ENCODE assay signal across 9 mouse cellular contexts in the genomic region with DNA sequence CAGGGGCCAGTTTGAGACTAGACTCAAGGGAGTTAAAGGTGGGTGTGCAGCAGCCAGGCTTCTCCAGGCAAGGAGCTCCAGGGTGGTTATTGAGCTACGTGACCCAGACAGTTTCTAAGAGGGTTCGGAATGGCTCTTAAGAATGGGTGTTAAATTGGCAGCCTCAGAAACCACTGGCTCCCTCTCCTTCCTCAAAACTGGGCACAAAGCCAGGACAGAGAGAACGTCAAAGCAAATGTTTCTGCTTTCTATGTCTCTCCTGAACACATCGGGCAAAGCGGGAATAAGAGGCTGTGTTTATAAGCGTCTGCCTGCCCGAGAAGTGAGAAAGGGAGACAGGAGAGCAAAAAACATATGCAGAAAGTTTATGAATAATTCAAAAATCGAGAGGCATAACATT. TPM values are rescaled to one million over a fixed set of nuclear protein-coding genes. Genes with fewer than 3 reads are reported as not detected.
A peak's percentile ranks its signal among the peaks of the same experiment; 100 is the strongest.
DNase-seq lines count a peak whose midpoint lies in the region; ATAC-seq lines count a peak whose summit lies in the region.
"Had no signal": no experiment of that assay in that cellular context is flagged by ENCODE, and none has a peak within 500 bp of the region (broad histone marks: within the 10 kb centered on the region; RNA-seq: fewer than 3 reads in every experiment).

No protein-coding gene starts in this region.

- H3K4me2 ChIP-seq in embryonic facial prominence, embryonic 12.5 days (replicated peaks), result peak overlapping the region; percentile 29
- peak overlapping the region; percentile 55 for H3K4me2 ChIP-seq in limb, embryonic 12.5 days
- peak overlapping the region; percentile 27; the same call in 1 of the 2 replicates for H3K4me2 ChIP-seq in intestine, embryonic 16.5 days (ENCODE audit: low read depth, low read length)
- no peak overlapping the region for H3K4me2 ChIP-seq in midbrain, embryonic 11.5 days
- H3K4me2 ChIP-seq: forebrain, embryonic 15.5 days had no signal

- peak overlapping the region; percentile 57; the same call in 1 of the 2 replicates for H3K27ac ChIP-seq in embryonic facial prominence, embryonic 12.5 days
- H3K27ac ChIP-seq in embryonic facial prominence, embryonic 10.5 days (replicated peaks), result no peak overlapping the region
- peak overlapping the region; percentile 8 for H3K27ac ChIP-seq in limb, embryonic 12.5 days
- no peak overlapping the region for H3K27ac ChIP-seq in limb, embryonic 10.5 days
- H3K27ac ChIP-seq in intestine, embryonic 16.5 days (ENCODE audit: low read length), result no peak overlapping the region
- H3K27ac ChIP-seq in midbrain, embryonic 11.5 days (ENCODE audit: low read depth, low read length), result no peak overlapping the region
- H3K27ac ChIP-seq: forebrain, embryonic 15.5 days had no signal

- no peaks in the 10 kb centered on the region for H3K27me3 ChIP-seq in embryonic facial prominence, embryonic 12.5 days
- H3K27me3 ChIP-seq in embryonic facial prominence, embryonic 10.5 days (replicated peaks; ENCODE audit: low read depth, poor library complexity, severe bottlenecking), result no peaks in the 10 kb centered on the region
- no peaks in the 10 kb centered on the region for H3K27me3 ChIP-seq in limb, embryonic 12.5 days
- no peaks in the 10 kb centered on the region for H3K27me3 ChIP-seq in limb, embryonic 10.5 days (ENCODE audit: low read depth, poor library complexity, severe bottlenecking)
- H3K27me3 ChIP-seq in intestine, embryonic 16.5 days (replicated peaks; ENCODE audit: control insufficient read depth, insufficient read depth, low read length), result no peaks in the 10 kb centered on the region
- H3K27me3 ChIP-seq in midbrain, embryonic 11.5 days (ENCODE audit: control insufficient read depth, insufficient read depth, low read length), result no peaks in the 10 kb centered on the region
- H3K27me3 ChIP-seq: forebrain, embryonic 15.5 days had no signal

- no peak overlapping the region for H3K4me3 ChIP-seq in embryonic facial prominence, embryonic 12.5 days
- no peak overlapping the region for H3K4me3 ChIP-seq in embryonic facial prominence, embryonic 10.5 days
- H3K4me3 ChIP-seq in limb, embryonic 12.5 days (replicated peaks), result no peak overlapping the region; the same call in 1 of the 2 replicates
- H3K4me3 ChIP-seq in limb, embryonic 10.5 days, result no peak overlapping the region
- no peak overlapping the region for H3K4me3 ChIP-seq in intestine, embryonic 16.5 days (ENCODE audit: low read length)
- no peak overlapping the region for H3K4me3 ChIP-seq in midbrain, embryonic 11.5 days (ENCODE audit: low read depth, low read length)
- H3K4me3 ChIP-seq: forebrain, embryonic 15.5 days had no signal

- DNase-seq in embryonic facial prominence, embryonic 10.5 days (ENCODE audit: low spot score), result no peak
- DNase-seq in limb, embryonic 10.5 days (ENCODE audit: low spot score), result no peak
- DNase-seq in right cerebral cortex, postnatal 4 days, result peak; percentile 20
- no peak for DNase-seq in urinary bladder, adult 18-20 months (ENCODE audit: low spot score in 2 of 2)
- no peak for DNase-seq in midbrain, embryonic 11.5 days (ENCODE audit: low spot score, missing footprints)

- no peak for ATAC-seq in embryonic facial prominence, embryonic 12.5 days (ENCODE audit: insufficient number of reproducible peaks, insufficient read depth, low FRiP score, low TSS enrichment)
- no peak for ATAC-seq in limb, embryonic 12.5 days (ENCODE audit: insufficient number of reproducible peaks, insufficient read depth, low FRiP score, low TSS enrichment, low read depth)
- no peak for ATAC-seq in intestine, embryonic 16.5 days
- ATAC-seq in midbrain, embryonic 11.5 days (ENCODE audit: low FRiP score), result no peak
- ATAC-seq: forebrain, embryonic 15.5 days had no signal

- H3K9me3 ChIP-seq in embryonic facial prominence, embryonic 12.5 days, result no peaks in the 10 kb centered on the region
- H3K9me3 ChIP-seq in embryonic facial prominence, embryonic 10.5 days, result no peaks in the 10 kb centered on the region
- no peaks in the 10 kb centered on the region for H3K9me3 ChIP-seq in limb, embryonic 12.5 days
- no peaks in the 10 kb centered on the region for H3K9me3 ChIP-seq in limb, embryonic 10.5 days (replicated peaks)
- H3K9me3 ChIP-seq in intestine, embryonic 16.5 days (ENCODE audit: control insufficient read depth, low read length), result no peaks in the 10 kb centered on the region
- H3K9me3 ChIP-seq in midbrain, embryonic 11.5 days (ENCODE audit: control insufficient read depth, low read length), result no peaks in the 10 kb centered on the region
- H3K9me3 ChIP-seq: forebrain, embryonic 15.5 days had no signal

- H3K36me3 ChIP-seq in embryonic facial prominence, embryonic 12.5 days, result no peaks in the 10 kb centered on the region
- H3K36me3 ChIP-seq in embryonic facial prominence, embryonic 10.5 days (replicated peaks), result no peaks in the 10 kb centered on the region
- H3K36me3 ChIP-seq in limb, embryonic 12.5 days, result no peaks in the 10 kb centered on the region
- no peaks in the 10 kb centered on the region for H3K36me3 ChIP-seq in limb, embryonic 10.5 days
- H3K36me3 ChIP-seq in intestine, embryonic 16.5 days (ENCODE audit: control insufficient read depth, insufficient read depth, low read length), result no peaks in the 10 kb centered on the region
- no peaks in the 10 kb centered on the region for H3K36me3 ChIP-seq in midbrain, embryonic 11.5 days (ENCODE audit: control insufficient read depth, insufficient read depth, low read length)
- H3K36me3 ChIP-seq: forebrain, embryonic 15.5 days had no signal

- H3K9ac ChIP-seq in embryonic facial prominence, embryonic 12.5 days, result no peak overlapping the region
- no peak overlapping the region for H3K9ac ChIP-seq in limb, embryonic 12.5 days (replicated peaks)
- H3K9ac ChIP-seq in intestine, embryonic 16.5 days (ENCODE audit: low read depth, low read length), result no peak overlapping the region
- H3K9ac ChIP-seq in midbrain, embryonic 11.5 days (ENCODE audit: low read length), result no peak overlapping the region
- H3K9ac ChIP-seq: forebrain, embryonic 15.5 days had no signal

- 35% methylated on average over 8 of the region's 8 CpGs for WGBS in embryonic facial prominence, embryonic 12.5 days
- 82% methylated on average over 8 of the region's 8 CpGs for WGBS in embryonic facial prominence, embryonic 10.5 days
- 46% methylated on average over 8 of the region's 8 CpGs for WGBS in limb, embryonic 12.5 days
- WGBS in limb, embryonic 10.5 days, result 86% methylated on average over 8 of the region's 8 CpGs
- 41% methylated on average over 8 of the region's 8 CpGs for WGBS in intestine, embryonic 16.5 days
- WGBS in midbrain, embryonic 11.5 days, result 78% methylated on average over 8 of the region's 8 CpGs

- H3K4me1 ChIP-seq in embryonic facial prominence, embryonic 12.5 days, result peaks cover 17% of the 10 kb centered on the region
- H3K4me1 ChIP-seq in embryonic facial prominence, embryonic 10.5 days, result peaks cover 7% of the 10 kb centered on the region
- H3K4me1 ChIP-seq in limb, embryonic 12.5 days (replicated peaks), result peaks cover 24% of the 10 kb centered on the region
- peaks cover 8% of the 10 kb centered on the region for H3K4me1 ChIP-seq in limb, embryonic 10.5 days
- peaks cover 4% of the 10 kb centered on the region; the same call in 1 of the 2 replicates for H3K4me1 ChIP-seq in intestine, embryonic 16.5 days (ENCODE audit: control insufficient read depth, insufficient read depth, low read length)
- H3K4me1 ChIP-seq in midbrain, embryonic 11.5 days (ENCODE audit: control insufficient read depth, insufficient read depth, low read length), result no peaks in the 10 kb centered on the region

RNA-seq across cellular contexts. Expression of a gene that starts 1.0 kb away (rescaled TPM):
- 41.2 and 42.9 TPM in 2 replicates for polyA plus RNA-seq in embryonic facial prominence, embryonic 12.5 days (2016; fragmentation: Nextera tagmentation; extraction: Ambion mirVana)
- 3.5 and 4.2 TPM in 2 replicates for polyA plus RNA-seq in embryonic facial prominence, embryonic 10.5 days (2016; fragmentation: Nextera tagmentation; extraction: Ambion mirVana)
- 28.7 and 40.3 TPM in 2 replicates for polyA plus RNA-seq in limb, embryonic 12.5 days (2016; fragmentation: Nextera tagmentation; extraction: Ambion mirVana)
- 1.2 and 3.2 TPM in 2 replicates for polyA plus RNA-seq in limb, embryonic 10.5 days (2016; fragmentation: Nextera tagmentation; extraction: Ambion mirVana)
- polyA plus RNA-seq in intestine, embryonic 16.5 days (2015; fragmentation: Nextera tagmentation; extraction: Ambion mirVana), result 93.4 and 97.1 TPM in 2 replicates
- polyA plus RNA-seq in midbrain, embryonic 11.5 days (2014; fragmentation: Nextera tagmentation; extraction: Ambion mirVana), result 1.6 and 2.4 TPM in 2 replicates

RNA-seq across cellular contexts. Expression of a gene that starts 17.1 kb away (rescaled TPM):
- 1.1 and 1.6 TPM in 2 replicates for polyA plus RNA-seq in embryonic facial prominence, embryonic 12.5 days (2016; fragmentation: Nextera tagmentation; extraction: Ambion mirVana)
- 2.2 and 2.6 TPM in 2 replicates for polyA plus RNA-seq in embryonic facial prominence, embryonic 10.5 days (2016; fragmentation: Nextera tagmentation; extraction: Ambion mirVana)
- 1.8 and 2.5 TPM in 2 replicates for polyA plus RNA-seq in limb, embryonic 12.5 days (2016; fragmentation: Nextera tagmentation; extraction: Ambion mirVana)
- 1.8 and 2.4 TPM in 2 replicates for polyA plus RNA-seq in limb, embryonic 10.5 days (2016; fragmentation: Nextera tagmentation; extraction: Ambion mirVana)
- 2.8 and 3.1 TPM in 2 replicates for polyA plus RNA-seq in intestine, embryonic 16.5 days (2015; fragmentation: Nextera tagmentation; extraction: Ambion mirVana)
- polyA plus RNA-seq in midbrain, embryonic 11.5 days (2014; fragmentation: Nextera tagmentation; extraction: Ambion mirVana), result 0.90 and 0.94 TPM in 2 replicates

RNA-seq across cellular contexts. Expression of a gene that starts 39.3 kb away (rescaled TPM):
- 0.40 and 0.43 TPM in 2 replicates for polyA plus RNA-seq in embryonic facial prominence, embryonic 12.5 days (2016; fragmentation: Nextera tagmentation; extraction: Ambion mirVana)
- not detected in 2 replicates for polyA plus RNA-seq in embryonic facial prominence, embryonic 10.5 days (2016; fragmentation: Nextera tagmentation; extraction: Ambion mirVana)
- not detected in 2 replicates for polyA plus RNA-seq in limb, embryonic 12.5 days (2016; fragmentation: Nextera tagmentation; extraction: Ambion mirVana)
- not detected in 2 replicates for polyA plus RNA-seq in limb, embryonic 10.5 days (2016; fragmentation: Nextera tagmentation; extraction: Ambion mirVana)
- polyA plus RNA-seq in intestine, embryonic 16.5 days (2015; fragmentation: Nextera tagmentation; extraction: Ambion mirVana), result 2.4 and 2.6 TPM in 2 replicates
- polyA plus RNA-seq in midbrain, embryonic 11.5 days (2014; fragmentation: Nextera tagmentation; extraction: Ambion mirVana), result 0.12 and 0.21 TPM in 2 replicates
- polyA plus RNA-seq: forebrain, embryonic 15.5 days had no signal

RNA-seq across cellular contexts. Expression of a gene that starts 46.6 kb away (rescaled TPM):
- polyA plus RNA-seq in embryonic facial prominence, embryonic 12.5 days (2016; fragmentation: Nextera tagmentation; extraction: Ambion mirVana), result 122 and 130 TPM in 2 replicates
- 163 and 165 TPM in 2 replicates for polyA plus RNA-seq in embryonic facial prominence, embryonic 10.5 days (2016; fragmentation: Nextera tagmentation; extraction: Ambion mirVana)
- polyA plus RNA-seq in limb, embryonic 12.5 days (2016; fragmentation: Nextera tagmentation; extraction: Ambion mirVana), result 133 and 139 TPM in 2 replicates
- polyA plus RNA-seq in limb, embryonic 10.5 days (2016; fragmentation: Nextera tagmentation; extraction: Ambion mirVana), result 164 and 168 TPM in 2 replicates
- 82.1 and 82.3 TPM in 2 replicates for polyA plus RNA-seq in intestine, embryonic 16.5 days (2015; fragmentation: Nextera tagmentation; extraction: Ambion mirVana)
- polyA plus RNA-seq in midbrain, embryonic 11.5 days (2014; fragmentation: Nextera tagmentation; extraction: Ambion mirVana), result 149 and 154 TPM in 2 replicates

RNA-seq across cellular contexts. Expression of a gene that starts 47.2 kb away (rescaled TPM):
- 2.2 and 3.5 TPM in 2 replicates for polyA plus RNA-seq in embryonic facial prominence, embryonic 12.5 days (2016; fragmentation: Nextera tagmentation; extraction: Ambion mirVana)
- 1.3 and 2.1 TPM in 2 replicates for polyA plus RNA-seq in embryonic facial prominence, embryonic 10.5 days (2016; fragmentation: Nextera tagmentation; extraction: Ambion mirVana)
- 3.6 and 4.0 TPM in 2 replicates for polyA plus RNA-seq in limb, embryonic 12.5 days (2016; fragmentation: Nextera tagmentation; extraction: Ambion mirVana)
- polyA plus RNA-seq in limb, embryonic 10.5 days (2016; fragmentation: Nextera tagmentation; extraction: Ambion mirVana), result 1.3 and 1.4 TPM in 2 replicates
- polyA plus RNA-seq in intestine, embryonic 16.5 days (2015; fragmentation: Nextera tagmentation; extraction: Ambion mirVana), result 0.65 and 0.93 TPM in 2 replicates
- polyA plus RNA-seq in midbrain, embryonic 11.5 days (2014; fragmentation: Nextera tagmentation; extraction: Ambion mirVana), result 1.1 and 1.2 TPM in 2 replicates

Comparison
In these comparisons a context has a peak if more than half of its experiments do, and no peak if none do; other contexts are left out.
1. H3K27ac ChIP-seq: peak in embryonic facial prominence, embryonic 12.5 days (single experiment) and limb, embryonic 12.5 days (single experiment); none in embryonic facial prominence, embryonic 10.5 days (single experiment), limb, embryonic 10.5 days (single experiment), intestine, embryonic 16.5 days (single experiment) and midbrain, embryonic 11.5 days (single experiment).